Mouse (Mus musculus): ENCODE data around the gene Emc8. TPM values are rescaled to one million over a fixed set of nuclear protein-coding genes. Genes with fewer than 3 reads are reported as not detected.

The Emc8 gene
- polyA plus RNA-seq, 2 experiments, result 45.5 to 122 TPM

- Histone ChIP-seq H3K9me3 (ENCODE audit: control insufficient read depth, low read length) (no peaks in the 10 kb centered on the region), H3K9ac (replicated peaks) (no peak overlapping the region), H3K36me3 (replicated peaks; ENCODE audit: control insufficient read depth, insufficient read depth, low read depth) (no peaks in the 10 kb centered on the region), H3K27ac (no peak overlapping the region), H3K27me3 (ENCODE audit: control insufficient read depth, insufficient read depth, low read length) (no peaks in the 10 kb centered on the region), H3K4me1 (replicated peaks; ENCODE audit: control insufficient read depth in 2 of 2, insufficient read depth in 2 of 2, low read length in 1 of 2) (peaks cover 0 to 4% of the 10 kb centered on the region in 2 experiments; a peak in 1 of 4 replicates), H3K4me2 (ENCODE audit: low read depth) (no peak overlapping the region), H3K4me3 (ENCODE audit: insufficient read depth in 1 of 2, low read depth in 2 of 2, low read length in 2 of 2) (no peak overlapping the region)
- no peak for DNase-seq (ENCODE audit: low read depth in 3 of 3, low spot score in 3 of 3)
- TF ChIP-seq CTCF (IDR thresholded peaks at IDR 0.05; ENCODE audit: low read depth) (no peak), EP300 (IDR thresholded peaks at IDR 0.05; ENCODE audit: low read depth) (no peak)
- WGBS (ENCODE audit: insufficient replicate concordance), result 54% methylated on average over 7 of the region's 8 CpGs
- ATAC-seq (ENCODE audit: insufficient read depth), result no peak
These were observed 51.4 kb downstream of the Emc8 start for GRCm38 (mm10) chr8:120616663-120617626.

- DNase-seq (ENCODE audit: low read depth in 3 of 3, low spot score in 3 of 3), result no peak
- WGBS (ENCODE audit: insufficient replicate concordance), result 71% methylated on average over 3 of the region's 3 CpGs
- no peaks in the 10 kb centered on the region for H3K4me1 ChIP-seq (replicated peaks; ENCODE audit: control insufficient read depth in 2 of 2, insufficient read depth in 2 of 2, low read length in 1 of 2)
These were observed 53.9 kb downstream of the Emc8 start for GRCm38 (mm10) chr8:120614491-120614890.

GRCm38 (mm10) chr8:120610824-120611223 lies 57.5 kb downstream of the Emc8 start:
- no peak overlapping the region for H3K4me3 ChIP-seq (ENCODE audit: insufficient read depth in 1 of 2, low read depth in 2 of 2, low read length in 2 of 2)
- no peaks in the 10 kb centered on the region for H3K27me3 ChIP-seq (ENCODE audit: control insufficient read depth, insufficient read depth, low read length)
- H3K9me3 ChIP-seq (ENCODE audit: control insufficient read depth, low read length), result no peaks in the 10 kb centered on the region
- no peak overlapping the region for H3K4me2 ChIP-seq (ENCODE audit: low read depth)
- no peak for DNase-seq (ENCODE audit: low read depth in 3 of 3, low spot score in 3 of 3)
- WGBS (ENCODE audit: insufficient replicate concordance), result 68% methylated on average over 6 of the region's 6 CpGs
- no peaks in the 10 kb centered on the region for H3K36me3 ChIP-seq (replicated peaks; ENCODE audit: control insufficient read depth, insufficient read depth, low read depth)
- H3K9ac ChIP-seq (replicated peaks), result no peak overlapping the region
- H3K4me1 ChIP-seq (replicated peaks; ENCODE audit: control insufficient read depth in 2 of 2, insufficient read depth in 2 of 2, low read length in 1 of 2), result no peaks in the 10 kb centered on the region
- no peak overlapping the region for H3K27ac ChIP-seq
- ATAC-seq (ENCODE audit: insufficient read depth), result no peak
- TF ChIP-seq CTCF (IDR thresholded peaks at IDR 0.05; ENCODE audit: low read depth) (no peak), EP300 (IDR thresholded peaks at IDR 0.05; ENCODE audit: low read depth) (no peak)

More at GRCm38 (mm10) chr8:120614491-120614890, 53.9 kb downstream of the Emc8 start:
- Histone ChIP-seq H3K4me3 (ENCODE audit: insufficient read depth in 1 of 2, low read depth in 2 of 2, low read length in 2 of 2) (no peak overlapping the region), H3K27me3 (ENCODE audit: control insufficient read depth, insufficient read depth, low read length) (no peaks in the 10 kb centered on the region), H3K36me3 (replicated peaks; ENCODE audit: control insufficient read depth, insufficient read depth, low read depth) (no peaks in the 10 kb centered on the region), H3K9me3 (ENCODE audit: control insufficient read depth, low read length) (no peaks in the 10 kb centered on the region), H3K4me2 (ENCODE audit: low read depth) (no peak overlapping the region), H3K9ac (replicated peaks) (no peak overlapping the region), H3K27ac (no peak overlapping the region)
- TF ChIP-seq CTCF (IDR thresholded peaks at IDR 0.05; ENCODE audit: low read depth) (no peak), EP300 (IDR thresholded peaks at IDR 0.05; ENCODE audit: low read depth) (no peak)
- no peak for ATAC-seq (ENCODE audit: insufficient read depth)

DNA sequence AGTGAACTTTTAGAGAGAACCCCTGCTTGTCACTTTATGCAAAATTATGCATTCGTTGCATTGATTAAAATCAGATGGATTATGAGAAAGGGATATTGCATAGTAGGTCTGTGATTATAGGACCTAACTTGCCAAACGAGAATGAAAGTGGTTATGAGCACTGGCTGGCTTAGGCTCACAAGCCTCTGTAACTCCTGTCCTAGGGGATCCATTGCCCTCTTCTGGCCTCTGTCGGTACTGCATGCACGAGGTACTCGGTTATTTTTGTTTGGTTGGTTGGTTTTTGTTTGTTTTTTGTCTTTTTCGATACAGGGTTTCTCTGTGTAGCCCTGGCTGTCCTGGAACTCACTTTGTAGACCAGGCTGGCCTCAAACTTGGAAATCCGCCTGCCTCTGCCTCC lies 60.5 kb downstream of the Emc8 start:
- peak; percentile 94 for TF ChIP-seq CTCF (IDR thresholded peaks at IDR 0.05; ENCODE audit: low read depth)
- no peak for TF ChIP-seq EP300 (IDR thresholded peaks at IDR 0.05; ENCODE audit: low read depth)
- DNase-seq (ENCODE audit: low read depth in 3 of 3, low spot score in 3 of 3), result peak in 2 of 3 experiments; percentile 47 to 52
- H3K4me2 ChIP-seq (ENCODE audit: low read depth), result peak overlapping the region; percentile 27
- WGBS (ENCODE audit: insufficient replicate concordance), result 6% methylated on average over 7 of the region's 7 CpGs
- no peak overlapping the region; the same call in 1 of the 2 replicates for H3K9ac ChIP-seq (replicated peaks)
- no peak overlapping the region for H3K4me3 ChIP-seq (ENCODE audit: insufficient read depth in 1 of 2, low read depth in 2 of 2, low read length in 2 of 2)
- ATAC-seq (ENCODE audit: insufficient read depth), result peak; percentile 44; the same call in 1 of the 2 replicates
- H3K9me3 ChIP-seq (ENCODE audit: control insufficient read depth, low read length), result no peaks in the 10 kb centered on the region
- no peaks in the 10 kb centered on the region for H3K36me3 ChIP-seq (replicated peaks; ENCODE audit: control insufficient read depth, insufficient read depth, low read depth)
- H3K27me3 ChIP-seq (ENCODE audit: control insufficient read depth, insufficient read depth, low read length), result no peaks in the 10 kb centered on the region
- no peaks in the 10 kb centered on the region for H3K4me1 ChIP-seq (replicated peaks; ENCODE audit: control insufficient read depth in 2 of 2, insufficient read depth in 2 of 2, low read length in 1 of 2)
- H3K27ac ChIP-seq, result no peak overlapping the region

- Histone ChIP-seq H3K4me2 (ENCODE audit: low read depth) (peak overlapping the region; percentile 27), H3K36me3 (replicated peaks; ENCODE audit: control insufficient read depth, insufficient read depth, low read depth) (no peaks in the 10 kb centered on the region), H3K9me3 (ENCODE audit: control insufficient read depth, low read length) (no peaks in the 10 kb centered on the region), H3K27me3 (ENCODE audit: control insufficient read depth, insufficient read depth, low read length) (no peaks in the 10 kb centered on the region), H3K9ac (replicated peaks) (no peak overlapping the region), H3K27ac (no peak overlapping the region), H3K4me3 (ENCODE audit: insufficient read depth in 1 of 2, low read depth in 2 of 2, low read length in 2 of 2) (no peak overlapping the region), H3K4me1 (replicated peaks; ENCODE audit: control insufficient read depth in 2 of 2, insufficient read depth in 2 of 2, low read length in 1 of 2) (no peaks in the 10 kb centered on the region)
- WGBS (ENCODE audit: insufficient replicate concordance), result 71% methylated on average over 9 of the region's 9 CpGs
- ATAC-seq (ENCODE audit: insufficient read depth), result 0 out of 2 replicates have a peak, but pooled peaks have one; percentile 26
- DNase-seq (ENCODE audit: low read depth in 3 of 3, low spot score in 3 of 3), result no peak
- TF ChIP-seq CTCF (IDR thresholded peaks at IDR 0.05; ENCODE audit: low read depth) (no peak), EP300 (IDR thresholded peaks at IDR 0.05; ENCODE audit: low read depth) (no peak)
These were observed 60.9 kb downstream of the Emc8 start for GRCm38 (mm10) chr8:120607460-120607859.

Other genes starting within 250 kb of the Emc8 start
- gene Gins2, start 79.3 kb downstream of the Emc8 start, polyA plus RNA-seq (2012; rRNA removed), result 31.5 and 37.5 TPM in 2 replicates
- 63.4 and 63.7 TPM in 2 replicates for gene Gins2, start 79.3 kb downstream of the Emc8 start, polyA plus RNA-seq (2014; fragmentation: Nextera tagmentation; extraction: Ambion mirVana)
- gene 1190005I06Rik, start 20.9 kb downstream of the Emc8 start, polyA plus RNA-seq (2012; rRNA removed), result 0.26 and 0.28 TPM in 2 replicates
- gene 1190005I06Rik, start 20.9 kb downstream of the Emc8 start, polyA plus RNA-seq (2014; fragmentation: Nextera tagmentation; extraction: Ambion mirVana), result 0.86 and 1.7 TPM in 2 replicates
- 0.30 and 0.38 TPM in 2 replicates for gene Gm27021, start 494 bp downstream of the Emc8 start, polyA plus RNA-seq (2012; rRNA removed)
- not detected in 2 replicates for gene Gm27021, start 494 bp downstream of the Emc8 start, polyA plus RNA-seq (2014; fragmentation: Nextera tagmentation; extraction: Ambion mirVana)
- 383 and 573 TPM in 2 replicates for gene Cox4i1, start 351 bp downstream of the Emc8 start, polyA plus RNA-seq (2012; rRNA removed)
- 701 and 721 TPM in 2 replicates for gene Cox4i1, start 351 bp downstream of the Emc8 start, polyA plus RNA-seq (2014; fragmentation: Nextera tagmentation; extraction: Ambion mirVana)
- 3.3 and 4.2 TPM in 2 replicates for gene Irf8, start 67.8 kb upstream of the Emc8 start, polyA plus RNA-seq (2012; rRNA removed)
- 7.2 and 8.9 TPM in 2 replicates for gene Irf8, start 67.8 kb upstream of the Emc8 start, polyA plus RNA-seq (2014; fragmentation: Nextera tagmentation; extraction: Ambion mirVana)

Data from liver, embryonic 14.5 days (tissue).